ENCODE assay signal across 9 mouse cellular contexts in genomic region chr15:12319889-12320288, GRCm38 (mm10). TPM values are rescaled to one million over a fixed set of nuclear protein-coding genes. Genes with fewer than 3 reads are reported as not detected.
DNase-seq lines count a peak whose midpoint lies in the region; ATAC-seq and TF ChIP-seq lines count a peak whose summit lies in the region.
"Had no signal": no experiment of that assay in that cellular context is flagged by ENCODE, and none has a peak within 500 bp of the region (broad histone marks: within the 10 kb centered on the region; RNA-seq: fewer than 3 reads in every experiment).

No protein-coding gene starts in this region.

- peaks cover 44% of the 10 kb centered on the region for H3K4me1 ChIP-seq in erythroblast, embryonic 14.5 days (ENCODE audit: control insufficient read depth)
- H3K4me1 ChIP-seq in ES-Bruce4 (ENCODE audit: control insufficient read depth, insufficient read depth, low read length): no peaks in the 10 kb centered on the region
- H3K4me1 ChIP-seq in limb, embryonic 13.5 days: peaks cover 17% of the 10 kb centered on the region

- peak; percentile 28 to 31 for DNase-seq in kidney, adult 8-10 months
- no peak for DNase-seq in kidney, postnatal 4 days
- no peak for DNase-seq in cerebellum, adult 11-12 months
- DNase-seq in left cerebral cortex, adult 9 months (ENCODE audit: low spot score in 2 of 2): no peak

- no peak for TF ChIP-seq POLR2A in ES-Bruce4 (IDR thresholded peaks at IDR 0.05; ENCODE audit: insufficient read depth, low read length)

- H3K9ac ChIP-seq in ES-Bruce4 (ENCODE audit: low read depth, poor library complexity, severe bottlenecking): 0 out of 2 replicates have a peak overlapping the region, but pooled peaks have one; percentile 92
- 0 out of 2 replicates have a peak overlapping the region, but pooled peaks have one; percentile 99 for H3K9ac ChIP-seq in limb, embryonic 13.5 days

- H3K27ac ChIP-seq in ES-Bruce4 (ENCODE audit: insufficient read depth, low read length): no peak overlapping the region
- no peak overlapping the region for H3K27ac ChIP-seq in limb, embryonic 13.5 days

- no peaks in the 10 kb centered on the region for H3K9me3 ChIP-seq in erythroblast, embryonic 14.5 days (ENCODE audit: control insufficient read depth, low read length)
- no peaks in the 10 kb centered on the region for H3K9me3 ChIP-seq in ES-Bruce4 (replicated peaks; ENCODE audit: control insufficient read depth, insufficient read depth, low read length, poor library complexity, severe bottlenecking)
- H3K9me3 ChIP-seq in limb, embryonic 13.5 days: no peaks in the 10 kb centered on the region

- ATAC-seq in erythroblast, adult 5-6 weeks (replicated peaks; ENCODE audit: low FRiP score, poor library complexity, severe bottlenecking): no peak
- ATAC-seq in limb, embryonic 13.5 days (ENCODE audit: low FRiP score, low read depth): no peak

- 40% methylated on average over 5 of the region's 5 CpGs for WGBS in limb, embryonic 13.5 days

- peaks cover 11% of the 10 kb centered on the region for H3K27me3 ChIP-seq in erythroblast, embryonic 14.5 days (ENCODE audit: control insufficient read depth)
- no peaks in the 10 kb centered on the region for H3K27me3 ChIP-seq in ES-Bruce4 (ENCODE audit: control insufficient read depth, insufficient read depth, low read length, poor library complexity, severe bottlenecking)
- peaks cover 4% of the 10 kb centered on the region; the same call in 1 of the 2 replicates for H3K27me3 ChIP-seq in limb, embryonic 13.5 days

- TF ChIP-seq CTCF in ES-Bruce4 (IDR thresholded peaks at IDR 0.05; ENCODE audit: low read depth, low read length): no peak

- peaks cover 10% of the 10 kb centered on the region for H3K36me3 ChIP-seq in erythroblast, embryonic 14.5 days (ENCODE audit: control insufficient read depth)
- H3K36me3 ChIP-seq in ES-Bruce4 (ENCODE audit: control insufficient read depth, insufficient read depth, low read length, poor library complexity, severe bottlenecking): no peaks in the 10 kb centered on the region
- no peaks in the 10 kb centered on the region for H3K36me3 ChIP-seq in limb, embryonic 13.5 days

- no peak for TF ChIP-seq EP300 in ES-Bruce4 (IDR thresholded peaks at IDR 0.05; ENCODE audit: insufficient read depth, low read depth, low read length)

- peak overlapping the region; percentile 99 for H3K4me3 ChIP-seq in erythroblast, embryonic 14.5 days (replicated peaks)
- no peak overlapping the region for H3K4me3 ChIP-seq in ES-Bruce4 (ENCODE audit: low read depth, low read length)
- peak overlapping the region; percentile 100; the same call in 1 of the 2 replicates for H3K4me3 ChIP-seq in limb, embryonic 13.5 days

- H3K4me2 ChIP-seq in limb, embryonic 13.5 days (replicated peaks): peak overlapping the region; percentile 65

RNA-seq across cellular contexts. Expression of gene Golph3, which starts 1.4 kb away (rescaled TPM):
- polyA plus RNA-seq in erythroblast, embryonic 14.5 days (2012): 20.6 and 30.2 TPM in 2 replicates
- 68.6 and 68.8 TPM in 2 replicates for total RNA-seq in erythroblast, adult 5-6 weeks (2015; ENCODE audit: low replicate concordance)
- 58.3 and 77.7 TPM in 2 replicates for total RNA-seq in erythroblast, adult 5-6 weeks (2017; ENCODE audit: low replicate concordance)
- 119 and 124 TPM in 2 replicates for polyA plus RNA-seq in ES-Bruce4 (2011; ENCODE audit: insufficient read depth, insufficient read length, low read depth, missing spikeins)
- 84.1 and 91.9 TPM in 2 replicates for polyA plus RNA-seq in limb, embryonic 13.5 days (2015; fragmentation: Nextera tagmentation; extraction: Ambion mirVana)

RNA-seq across cellular contexts. Expression of gene 1810049J17Rik, which starts 1.8 kb away (rescaled TPM):
- polyA plus RNA-seq in erythroblast, embryonic 14.5 days (2012): not detected in 2 replicates
- total RNA-seq in erythroblast, adult 5-6 weeks (2015; ENCODE audit: low replicate concordance): not detected in 2 replicates
- total RNA-seq in erythroblast, adult 5-6 weeks (2017; ENCODE audit: low replicate concordance): not detected in 2 replicates
- not detected in 2 replicates for polyA plus RNA-seq in ES-Bruce4 (2011; ENCODE audit: insufficient read depth, insufficient read length, low read depth, missing spikeins)
- polyA plus RNA-seq in limb, embryonic 13.5 days (2015; fragmentation: Nextera tagmentation; extraction: Ambion mirVana): 0.84 TPM in 1 of 2 replicates, not detected in the other
- polyA plus RNA-seq: brain, embryonic 14.5 days had no signal

Comparison
In these comparisons a context has a peak if more than half of its experiments do, and no peak if none do; other contexts are left out.
1. DNase-seq: peak in kidney, adult 8-10 months (2 of 2); none in kidney, postnatal 4 days (0 of 2), cerebellum, adult 11-12 months (single experiment) and left cerebral cortex, adult 9 months (0 of 2).